Mouse (Mus musculus): ENCODE results near the gene Poll. TPM values are rescaled to one million over a fixed set of nuclear protein-coding genes. Genes with fewer than 3 reads are reported as not detected.

Gene Poll
- polyA plus RNA-seq, 1 experiment from 2014 or later: 20.6 TPM

GRCm38 (mm10) chr19:45544925-45545321, 15.4 kb downstream of the Poll start:
- Histone ChIP-seq H3K36me3 (ENCODE audit: control insufficient read depth, insufficient read depth, low read length) (no peaks in the 10 kb centered on the region), H3K4me1 (ENCODE audit: control insufficient read depth, insufficient read depth, low read length) (peaks cover 15% of the 10 kb centered on the region; the same call in 1 of the 2 replicates), H3K9ac (ENCODE audit: low read depth, low read length) (no peak overlapping the region), H3K4me3 (ENCODE audit: low read length) (peak overlapping the region; percentile 33), H3K4me2 (replicated peaks; ENCODE audit: low read depth, low read length) (peak overlapping the region; percentile 69), H3K9me3 (ENCODE audit: control insufficient read depth, low read length) (no peaks in the 10 kb centered on the region), H3K27me3 (ENCODE audit: control insufficient read depth, insufficient read depth, low read length) (peaks cover 42% of the 10 kb centered on the region), H3K27ac (ENCODE audit: low read depth, low read length) (no peak overlapping the region)
- WGBS: under 1% methylated on average over 30 of the region's 30 CpGs
- ATAC-seq (ENCODE audit: low FRiP score, low TSS enrichment): peak; percentile 71

- ATAC-seq (ENCODE audit: low FRiP score, low TSS enrichment): peak; percentile 25; the same call in 1 of the 2 replicates
- WGBS: under 1% methylated on average over 22 of the region's 26 CpGs
- no peaks in the 10 kb centered on the region for H3K9me3 ChIP-seq (ENCODE audit: control insufficient read depth, low read length)
- H3K9ac ChIP-seq (ENCODE audit: low read depth, low read length): no peak overlapping the region
- peak overlapping the region; percentile 33 for H3K4me3 ChIP-seq (ENCODE audit: low read length)
- H3K4me1 ChIP-seq (ENCODE audit: control insufficient read depth, insufficient read depth, low read length): peaks cover 15% of the 10 kb centered on the region; the same call in 1 of the 2 replicates
- H3K36me3 ChIP-seq (ENCODE audit: control insufficient read depth, insufficient read depth, low read length): no peaks in the 10 kb centered on the region
- H3K27me3 ChIP-seq (ENCODE audit: control insufficient read depth, insufficient read depth, low read length): peaks cover 44% of the 10 kb centered on the region
- H3K4me2 ChIP-seq (replicated peaks; ENCODE audit: low read depth, low read length): peak overlapping the region; percentile 69
- no peak overlapping the region for H3K27ac ChIP-seq (ENCODE audit: low read depth, low read length)
Measured at GRCm38 (mm10) chr19:45544152-45544924, 16.0 kb downstream of the Poll start.

- ATAC-seq (ENCODE audit: low FRiP score, low TSS enrichment): no peak
- Histone ChIP-seq H3K4me3 (ENCODE audit: low read length) (peak overlapping the region; percentile 38), H3K4me1 (ENCODE audit: control insufficient read depth, insufficient read depth, low read length) (peaks cover 9% of the 10 kb centered on the region; the same call in 1 of the 2 replicates), H3K9me3 (ENCODE audit: control insufficient read depth, low read length) (no peaks in the 10 kb centered on the region), H3K27ac (ENCODE audit: low read depth, low read length) (no peak overlapping the region), H3K36me3 (ENCODE audit: control insufficient read depth, insufficient read depth, low read length) (no peaks in the 10 kb centered on the region), H3K27me3 (ENCODE audit: control insufficient read depth, insufficient read depth, low read length) (peaks cover 43% of the 10 kb centered on the region), H3K4me2 (replicated peaks; ENCODE audit: low read depth, low read length) (peak overlapping the region; percentile 79), H3K9ac (ENCODE audit: low read depth, low read length) (peak overlapping the region; percentile 53; the same call in 1 of the 2 replicates)
- 24% methylated on average over 3 of the region's 3 CpGs for WGBS
Measured at GRCm38 (mm10) chr19:45542061-45542460, 18.3 kb downstream of the Poll start.

- peak; percentile 56 for ATAC-seq (ENCODE audit: low FRiP score, low TSS enrichment)
- peak overlapping the region; percentile 53 for H3K9ac ChIP-seq (ENCODE audit: low read depth, low read length)
- peaks cover 9% of the 10 kb centered on the region; the same call in 1 of the 2 replicates for H3K4me1 ChIP-seq (ENCODE audit: control insufficient read depth, insufficient read depth, low read length)
- H3K4me3 ChIP-seq (ENCODE audit: low read length): peak overlapping the region; percentile 38
- 0% methylated on average over 26 of the region's 58 CpGs for WGBS
- H3K4me2 ChIP-seq (replicated peaks; ENCODE audit: low read depth, low read length): peak overlapping the region; percentile 79
- no peaks in the 10 kb centered on the region for H3K9me3 ChIP-seq (ENCODE audit: control insufficient read depth, low read length)
- peaks cover 42% of the 10 kb centered on the region for H3K27me3 ChIP-seq (ENCODE audit: control insufficient read depth, insufficient read depth, low read length)
- H3K27ac ChIP-seq (ENCODE audit: low read depth, low read length): no peak overlapping the region
- H3K36me3 ChIP-seq (ENCODE audit: control insufficient read depth, insufficient read depth, low read length): no peaks in the 10 kb centered on the region
Measured at GRCm38 (mm10) chr19:45541409-45542041, 18.8 kb downstream of the Poll start.

- peak overlapping the region; percentile 38 for H3K4me3 ChIP-seq (ENCODE audit: low read length)
- no peak for ATAC-seq (ENCODE audit: low FRiP score, low TSS enrichment)
- peak overlapping the region; percentile 79 for H3K4me2 ChIP-seq (replicated peaks; ENCODE audit: low read depth, low read length)
- peak overlapping the region; percentile 53; the same call in 1 of the 2 replicates for H3K9ac ChIP-seq (ENCODE audit: low read depth, low read length)
- peaks cover 42% of the 10 kb centered on the region for H3K27me3 ChIP-seq (ENCODE audit: control insufficient read depth, insufficient read depth, low read length)
- no peaks in the 10 kb centered on the region for H3K36me3 ChIP-seq (ENCODE audit: control insufficient read depth, insufficient read depth, low read length)
- H3K27ac ChIP-seq (ENCODE audit: low read depth, low read length): no peak overlapping the region
- H3K9me3 ChIP-seq (ENCODE audit: control insufficient read depth, low read length): no peaks in the 10 kb centered on the region
- WGBS: 37% methylated on average over 8 of the region's 8 CpGs
- H3K4me1 ChIP-seq (ENCODE audit: control insufficient read depth, insufficient read depth, low read length): peaks cover 9% of the 10 kb centered on the region; the same call in 1 of the 2 replicates
Measured at GRCm38 (mm10) chr19:45540657-45541408, 19.5 kb downstream of the Poll start.

- no peak overlapping the region for H3K9ac ChIP-seq (ENCODE audit: low read depth, low read length)
- no peak overlapping the region for H3K27ac ChIP-seq (ENCODE audit: low read depth, low read length)
- H3K27me3 ChIP-seq (ENCODE audit: control insufficient read depth, insufficient read depth, low read length): peaks cover 25% of the 10 kb centered on the region
- no peak for ATAC-seq (ENCODE audit: low FRiP score, low TSS enrichment)
- no peaks in the 10 kb centered on the region for H3K9me3 ChIP-seq (ENCODE audit: control insufficient read depth, low read length)
- 57% methylated on average over 1 of the region's 1 CpGs for WGBS
- no peaks in the 10 kb centered on the region for H3K36me3 ChIP-seq (ENCODE audit: control insufficient read depth, insufficient read depth, low read length)
- H3K4me2 ChIP-seq (replicated peaks; ENCODE audit: low read depth, low read length): no peak overlapping the region
- H3K4me3 ChIP-seq (ENCODE audit: low read length): no peak overlapping the region
- peaks cover 7% of the 10 kb centered on the region; the same call in 1 of the 2 replicates for H3K4me1 ChIP-seq (ENCODE audit: control insufficient read depth, insufficient read depth, low read length)
Measured at GRCm38 (mm10) chr19:45537505-45537904, 22.8 kb downstream of the Poll start.

- H3K4me3 ChIP-seq (ENCODE audit: low read length): no peak overlapping the region
- H3K4me1 ChIP-seq (ENCODE audit: control insufficient read depth, insufficient read depth, low read length): peaks cover 3% of the 10 kb centered on the region; the same call in 1 of the 2 replicates
- peaks cover 12% of the 10 kb centered on the region; the same call in 1 of the 2 replicates for H3K27me3 ChIP-seq (ENCODE audit: control insufficient read depth, insufficient read depth, low read length)
- no peak overlapping the region for H3K4me2 ChIP-seq (replicated peaks; ENCODE audit: low read depth, low read length)
- H3K27ac ChIP-seq (ENCODE audit: low read depth, low read length): no peak overlapping the region
- WGBS: 32% methylated on average over 6 of the region's 6 CpGs
- no peaks in the 10 kb centered on the region for H3K9me3 ChIP-seq (ENCODE audit: control insufficient read depth, low read length)
- H3K36me3 ChIP-seq (ENCODE audit: control insufficient read depth, insufficient read depth, low read length): no peaks in the 10 kb centered on the region
- no peak overlapping the region for H3K9ac ChIP-seq (ENCODE audit: low read depth, low read length)
- ATAC-seq (ENCODE audit: low FRiP score, low TSS enrichment): no peak
Measured at GRCm38 (mm10) chr19:45535929-45536328, 24.4 kb downstream of the Poll start.

GRCm38 (mm10) chr19:45535214-45535735, 25.1 kb downstream of the Poll start:
- Histone ChIP-seq H3K4me3 (ENCODE audit: low read length) (no peak overlapping the region), H3K4me2 (replicated peaks; ENCODE audit: low read depth, low read length) (no peak overlapping the region), H3K36me3 (ENCODE audit: control insufficient read depth, insufficient read depth, low read length) (no peaks in the 10 kb centered on the region; the same call in 1 of the 2 replicates), H3K27me3 (ENCODE audit: control insufficient read depth, insufficient read depth, low read length) (0 out of 2 replicates have a peak, but pooled peaks cover 6% of the 10 kb centered on the region), H3K4me1 (ENCODE audit: control insufficient read depth, insufficient read depth, low read length) (peaks cover 4% of the 10 kb centered on the region; the same call in 1 of the 2 replicates), H3K27ac (ENCODE audit: low read depth, low read length) (no peak overlapping the region), H3K9me3 (ENCODE audit: control insufficient read depth, low read length) (no peaks in the 10 kb centered on the region), H3K9ac (ENCODE audit: low read depth, low read length) (no peak overlapping the region)
- ATAC-seq (ENCODE audit: low FRiP score, low TSS enrichment): 0 out of 2 replicates have a peak, but pooled peaks have one; percentile 5
- 37% methylated on average over 8 of the region's 8 CpGs for WGBS
